Mouse (Mus musculus): ENCODE measurements around the gene Zbtb11. TPM values are rescaled to one million over a fixed set of nuclear protein-coding genes. Genes with fewer than 3 reads are reported as not detected.
"Not testable (repeated sequence)": the region's sequence is repeated elsewhere in the genome, so short reads cannot be mapped to it uniquely, and the experiment has no call there.

The Zbtb11 gene
- 21.1 and 24.5 TPM in 2 replicates for total RNA-seq (2015; ENCODE audit: low replicate concordance)
- total RNA-seq (2017; ENCODE audit: low replicate concordance), result 33.2 and 35.2 TPM in 2 replicates

DNA sequence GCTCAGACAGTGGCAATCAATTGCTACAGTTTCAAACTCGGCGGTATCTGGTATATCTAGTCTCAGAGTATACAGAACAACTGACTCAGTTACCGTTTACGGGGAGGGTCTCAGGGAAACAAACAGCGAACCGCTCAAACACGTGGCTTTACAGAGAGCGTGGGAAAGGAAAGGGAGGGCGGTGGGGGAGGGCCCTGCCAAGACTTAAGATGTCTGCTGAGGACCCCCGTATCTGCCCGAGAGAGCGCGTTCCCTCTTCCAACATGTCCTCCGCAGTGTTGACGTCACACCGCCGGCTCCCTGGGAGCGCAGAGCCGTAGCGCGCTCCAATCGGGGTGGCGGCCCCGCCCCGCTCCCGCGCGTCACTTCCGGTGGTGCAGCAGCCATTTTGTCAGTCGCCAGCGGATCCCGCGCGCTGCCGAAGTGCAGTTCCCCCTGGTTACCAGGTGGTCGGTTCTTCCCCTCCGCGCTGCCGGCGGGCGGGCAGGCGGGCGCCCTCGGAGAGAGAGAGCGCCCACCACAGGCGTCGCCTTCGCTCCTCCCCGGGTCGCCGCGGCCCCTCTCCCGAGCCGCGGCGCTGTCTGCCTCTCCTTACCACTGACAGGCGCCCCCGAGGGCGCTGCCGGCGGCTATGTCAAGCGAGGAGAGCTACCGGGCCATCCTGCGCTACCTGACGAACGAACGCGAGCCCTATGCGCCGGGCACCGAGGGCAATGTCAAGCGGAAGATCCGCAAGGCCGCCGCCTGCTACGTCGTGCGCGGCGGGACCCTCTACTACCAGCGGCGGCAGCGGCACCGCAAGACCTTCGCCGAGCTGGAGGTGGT is at the start of gene Zbtb11:
Zbtb11 (plus strand) TSS at position 453 of the 825 bp plus-strand sequence.
- ATAC-seq (replicated peaks; ENCODE audit: low FRiP score, poor library complexity, severe bottlenecking), result peak; percentile 91

DNA sequence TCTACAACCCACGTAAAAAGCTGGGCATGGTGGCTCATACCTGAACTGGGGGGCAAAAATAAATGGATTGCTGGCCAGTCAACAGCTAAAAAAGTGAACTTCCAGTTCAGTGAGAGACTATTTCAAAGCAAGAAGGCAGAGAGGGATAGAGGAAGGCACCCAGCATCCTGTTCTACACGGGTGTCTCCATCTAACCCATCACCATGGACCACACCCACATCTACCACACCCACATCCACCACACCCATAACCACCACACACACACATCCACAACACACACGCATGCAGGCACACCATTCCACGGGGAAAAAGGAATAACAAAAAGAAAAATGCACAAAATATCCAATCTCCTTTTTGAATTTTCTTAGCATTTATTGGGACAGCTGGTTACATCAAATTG is 49.7 kb upstream of the Zbtb11 start:
- peak; percentile 86 for ATAC-seq (replicated peaks; ENCODE audit: low FRiP score, poor library complexity, severe bottlenecking)

DNA sequence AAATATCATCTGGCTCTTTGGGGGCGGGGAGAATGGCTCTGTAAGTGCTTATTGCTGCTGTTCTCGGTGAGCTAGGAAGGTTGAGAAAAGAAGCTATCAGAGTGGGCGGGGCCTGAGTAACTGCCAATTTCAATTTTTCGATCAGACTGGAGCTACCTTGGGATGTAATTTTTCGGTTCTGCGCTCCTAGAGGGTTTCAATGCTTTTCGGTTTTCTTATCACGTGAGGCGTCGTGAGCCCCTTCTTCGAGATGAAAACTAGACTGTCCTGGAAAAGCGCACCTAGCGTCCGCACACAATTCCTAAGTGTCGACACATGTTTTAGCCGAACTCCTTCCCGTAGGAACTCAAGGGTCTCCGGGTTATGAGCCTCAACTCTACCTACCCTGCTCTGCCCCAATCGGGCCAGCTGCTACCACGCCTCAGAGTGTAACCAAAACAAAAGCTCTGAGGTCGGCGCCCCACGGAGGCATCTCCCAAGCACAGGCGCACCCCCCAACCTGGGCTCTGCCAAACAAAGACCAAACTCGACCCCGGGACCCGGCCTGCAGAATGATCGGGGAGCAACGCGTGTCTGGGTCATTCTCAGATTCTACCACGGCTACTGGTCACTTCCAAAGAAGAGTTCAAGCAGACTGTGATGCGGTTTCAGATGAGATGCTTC is 39.9 kb upstream of the Zbtb11 start:
- ATAC-seq (replicated peaks; ENCODE audit: low FRiP score, poor library complexity, severe bottlenecking), result peak; percentile 69

DNA sequence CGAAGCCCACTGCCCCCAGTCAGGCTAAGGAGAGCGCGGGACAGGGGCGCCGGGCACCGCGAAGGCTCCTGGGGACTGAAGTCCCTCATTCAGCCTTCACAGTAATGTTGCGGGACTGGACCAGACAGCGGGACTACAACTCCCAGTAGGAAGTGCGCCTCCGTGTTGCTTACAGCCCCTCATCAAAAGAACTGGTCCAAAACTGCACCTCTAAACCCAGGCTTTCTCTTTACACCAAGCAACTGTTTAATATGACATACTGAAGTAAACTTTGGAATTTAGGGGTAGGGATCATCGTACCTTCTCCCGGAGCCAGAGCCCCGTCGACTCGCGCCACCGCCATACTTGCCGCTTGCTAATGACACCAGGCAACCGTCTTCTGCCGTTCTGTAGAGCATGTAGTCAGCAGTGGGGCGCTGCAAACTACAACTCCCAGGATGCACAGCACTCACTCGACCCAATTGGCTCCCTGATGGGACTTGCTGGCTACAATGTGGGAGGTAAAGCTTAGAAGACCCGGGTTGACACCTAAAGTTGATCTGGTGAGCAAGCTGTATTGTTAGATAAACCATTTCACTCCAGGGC is 39.1 kb upstream of the Zbtb11 start, which contains the start of gene Cep97:
Cep97 (minus strand) TSS at position 403 of the 585 bp plus-strand sequence.
- ATAC-seq (replicated peaks; ENCODE audit: low FRiP score, poor library complexity, severe bottlenecking), result peak; percentile 97

DNA sequence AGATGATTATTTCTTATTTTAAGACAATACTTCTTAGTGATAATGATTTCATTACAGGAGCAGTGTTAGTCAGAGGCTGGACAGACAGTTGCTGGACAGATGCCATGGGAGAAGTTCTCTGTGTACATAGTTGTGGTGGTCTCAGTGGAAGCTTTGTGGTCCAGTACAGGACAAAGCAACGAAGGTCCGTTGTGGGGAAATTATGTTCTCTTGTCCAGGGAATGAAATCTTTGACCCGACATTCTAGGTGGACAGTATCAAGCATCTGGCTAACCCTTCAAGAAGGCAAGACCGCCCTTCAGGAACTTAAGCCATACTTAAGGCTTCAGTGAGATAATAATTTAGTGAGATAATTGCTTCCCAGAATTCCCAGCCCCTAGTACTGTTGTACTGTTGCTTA is 34.9 kb upstream of the Zbtb11 start:
- ATAC-seq (replicated peaks; ENCODE audit: low FRiP score, poor library complexity, severe bottlenecking), result no peak

DNA sequence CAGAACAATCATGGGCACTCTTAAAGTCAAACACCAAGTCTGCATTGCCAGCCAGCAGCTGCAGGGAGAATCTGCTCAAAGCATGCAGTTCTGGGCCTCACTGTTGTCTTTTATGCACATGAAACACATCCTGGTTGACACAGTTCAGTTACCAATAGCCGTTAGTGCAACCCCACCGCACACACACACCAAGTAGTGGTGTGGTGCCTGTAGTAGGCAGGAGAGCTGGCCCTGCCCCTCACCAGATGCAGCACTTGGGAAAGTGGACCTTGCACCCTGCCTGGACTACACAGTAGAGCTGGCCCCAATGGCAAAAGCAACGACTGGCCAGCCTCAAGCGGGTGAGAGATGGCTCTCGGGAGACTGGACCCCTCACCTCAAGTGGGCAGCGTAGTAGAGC is 34.0 kb upstream of the Zbtb11 start:
- no peak for ATAC-seq (replicated peaks; ENCODE audit: low FRiP score, poor library complexity, severe bottlenecking)

DNA sequence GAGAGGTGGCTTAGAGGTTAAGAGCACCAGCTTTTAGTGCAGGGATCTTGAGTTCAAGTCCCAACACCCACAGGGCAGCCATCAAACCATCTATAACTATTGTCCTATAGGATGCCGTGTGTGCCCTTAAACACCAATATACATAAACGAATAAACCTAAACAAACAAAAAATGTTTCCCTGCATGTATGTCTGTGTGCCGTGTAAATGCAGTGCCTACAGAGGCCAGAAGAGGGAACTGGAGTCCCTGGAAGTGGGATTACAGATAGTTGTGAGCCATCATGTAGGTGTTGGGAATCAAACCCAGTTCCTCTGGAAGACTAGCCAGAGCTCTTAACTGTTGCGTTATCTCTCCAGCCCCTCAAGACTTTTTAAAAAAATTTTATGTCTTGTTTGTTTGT is 32.9 kb upstream of the Zbtb11 start:
- no peak for ATAC-seq (replicated peaks; ENCODE audit: low FRiP score, poor library complexity, severe bottlenecking)

DNA sequence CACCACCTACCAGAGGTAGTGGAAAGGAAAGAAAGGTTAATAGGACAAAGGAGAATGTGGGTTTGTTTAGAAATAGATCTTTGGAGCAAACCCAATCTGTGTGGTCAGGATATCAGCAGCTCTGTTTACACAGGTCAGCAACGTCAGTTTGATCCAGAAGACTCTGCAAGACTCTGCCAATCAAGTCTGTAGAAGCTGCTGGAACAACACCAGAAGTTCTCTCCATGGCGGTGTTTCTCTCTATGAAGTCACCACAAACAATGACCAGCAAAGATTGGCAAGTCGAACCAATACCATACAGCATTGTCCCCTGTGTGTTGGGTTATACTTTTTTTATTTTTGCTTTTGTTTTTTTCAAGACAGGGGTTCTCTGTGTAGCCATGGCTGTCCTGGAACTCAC is 26.4 kb upstream of the Zbtb11 start:
- ATAC-seq (replicated peaks; ENCODE audit: low FRiP score, poor library complexity, severe bottlenecking), result no peak

DNA sequence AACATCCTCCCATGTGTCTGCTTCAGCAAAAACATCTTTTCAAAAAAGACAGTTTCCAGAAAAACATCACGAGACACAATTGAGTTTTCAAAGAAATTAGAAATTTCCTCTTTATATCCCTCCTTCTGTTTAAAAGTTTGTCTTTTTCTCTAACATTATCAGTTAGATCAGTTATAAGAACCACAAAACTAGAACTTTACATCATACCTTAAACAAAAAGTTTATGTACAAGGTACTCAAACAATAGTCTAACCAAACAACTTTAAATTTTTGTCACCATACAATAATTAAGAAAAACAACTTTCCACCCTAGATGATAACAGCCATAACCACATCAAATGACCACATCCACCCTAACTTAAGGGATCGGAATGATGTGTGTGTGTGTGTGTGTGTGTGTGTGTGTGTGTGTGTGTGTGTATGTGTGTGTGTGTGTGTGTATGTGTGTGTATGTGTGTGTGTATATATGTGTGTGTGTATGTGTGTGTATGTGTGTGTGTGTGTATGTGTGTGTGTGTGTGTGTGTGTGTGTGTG is 25.7 kb upstream of the Zbtb11 start:
- ATAC-seq (replicated peaks; ENCODE audit: low FRiP score, poor library complexity, severe bottlenecking), result not testable (repeated sequence)

DNA sequence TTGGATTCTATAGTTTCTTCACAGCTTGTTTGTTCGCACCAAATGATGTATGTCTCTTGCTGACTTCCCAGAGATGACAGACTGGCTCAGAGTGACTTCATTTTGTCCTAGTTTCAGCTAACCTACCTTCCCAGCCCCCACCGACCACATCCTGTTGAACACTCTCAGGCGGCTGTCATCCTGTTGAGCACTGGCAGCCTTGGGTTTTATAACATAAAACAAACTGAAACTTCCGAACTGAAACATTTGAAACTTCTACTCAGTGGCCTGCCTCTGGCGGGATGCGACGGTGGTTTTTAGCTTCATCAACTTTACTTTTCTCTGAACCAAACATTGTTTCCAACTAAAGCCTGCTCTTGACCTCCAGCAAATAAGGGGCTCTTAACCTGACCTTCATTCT is 24.7 kb upstream of the Zbtb11 start:
- ATAC-seq (replicated peaks; ENCODE audit: low FRiP score, poor library complexity, severe bottlenecking), result no peak

DNA sequence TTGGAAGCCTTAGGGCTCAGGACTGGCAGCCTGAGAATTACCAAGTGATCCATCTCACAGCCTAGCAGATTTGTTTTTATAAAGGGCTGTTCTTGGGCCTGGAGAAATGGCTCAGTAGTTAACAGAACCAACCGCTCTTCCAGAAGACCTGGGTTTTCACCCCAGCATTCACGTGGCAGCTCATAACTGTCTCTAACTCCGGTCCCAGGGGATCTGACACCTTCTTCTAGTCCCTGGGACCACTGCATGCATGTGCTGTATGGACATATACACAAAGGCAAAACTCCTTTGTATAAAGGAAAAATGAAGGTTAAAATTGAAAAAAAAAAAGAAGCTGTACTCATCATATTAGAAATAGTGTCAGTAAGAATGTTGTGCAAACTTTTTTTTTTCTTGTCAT is 23.2 kb upstream of the Zbtb11 start:
- ATAC-seq (replicated peaks; ENCODE audit: low FRiP score, poor library complexity, severe bottlenecking), result no peak

DNA sequence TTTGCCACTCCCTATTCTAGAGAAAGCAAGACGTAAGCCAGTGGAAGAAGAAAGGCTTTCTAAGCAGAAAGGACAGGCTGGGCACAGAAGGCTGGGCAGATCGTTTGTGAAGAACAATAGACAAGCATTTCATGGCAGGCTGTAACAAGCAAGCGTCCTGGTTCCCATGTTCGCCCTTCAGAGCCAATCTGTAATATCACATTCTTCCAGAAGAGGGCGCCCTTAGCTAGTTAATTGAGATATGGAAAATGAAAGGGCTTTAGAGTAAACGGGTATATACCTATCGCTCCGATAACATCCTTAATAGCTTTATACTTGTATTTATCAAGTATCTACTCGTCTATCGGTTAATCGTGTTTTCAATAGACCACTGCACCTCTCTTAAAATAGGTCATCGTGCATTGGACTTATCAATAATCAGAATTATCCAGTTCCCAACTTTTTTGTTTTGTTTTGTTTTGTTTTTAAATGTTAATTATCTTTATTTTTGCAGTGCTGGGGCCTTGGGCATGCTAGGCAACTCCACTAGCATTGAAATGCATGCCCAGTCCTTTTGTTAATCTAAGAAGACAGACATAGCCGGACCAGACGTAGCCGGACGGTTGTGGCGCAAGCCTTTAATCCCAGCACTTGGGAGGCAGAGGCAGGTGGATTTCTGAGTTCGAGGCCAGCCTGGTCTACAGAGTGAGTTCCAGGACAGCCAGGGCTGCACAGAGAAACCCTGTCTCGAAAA is 22.6 kb upstream of the Zbtb11 start:
- peak; percentile 98 for ATAC-seq (replicated peaks; ENCODE audit: low FRiP score, poor library complexity, severe bottlenecking)

DNA sequence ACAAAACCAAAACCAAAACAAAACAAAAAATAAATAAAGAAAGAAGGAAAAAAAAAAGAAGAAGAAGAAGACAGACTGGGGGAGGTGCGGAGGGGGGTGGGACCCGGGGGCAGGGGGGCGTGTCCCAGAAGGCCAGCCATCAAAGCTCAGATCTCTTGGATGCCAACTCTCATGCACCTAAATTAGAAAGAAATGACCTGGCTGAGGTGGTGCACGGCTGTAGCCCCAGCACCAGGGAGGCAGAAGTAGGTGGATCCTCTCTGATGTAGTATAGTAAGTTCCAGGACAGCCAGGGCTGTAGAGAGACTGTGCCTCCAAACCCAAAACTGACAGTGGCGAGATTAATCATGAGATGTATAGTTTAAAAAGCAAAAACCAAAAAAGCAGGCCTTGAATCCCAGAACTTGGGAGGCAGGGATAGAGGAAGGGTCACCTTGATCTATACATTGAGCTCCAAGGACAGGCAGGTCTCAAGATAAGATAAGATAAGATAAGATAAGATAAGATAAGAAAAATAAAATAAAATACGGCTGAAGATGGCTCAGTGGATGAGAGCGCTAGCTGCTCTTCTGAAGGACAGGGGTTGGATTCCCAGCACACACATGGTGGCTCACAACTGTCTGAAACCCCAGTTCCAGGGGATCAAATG is 21.9 kb upstream of the Zbtb11 start:
- no peak for ATAC-seq (replicated peaks; ENCODE audit: low FRiP score, poor library complexity, severe bottlenecking)

DNA sequence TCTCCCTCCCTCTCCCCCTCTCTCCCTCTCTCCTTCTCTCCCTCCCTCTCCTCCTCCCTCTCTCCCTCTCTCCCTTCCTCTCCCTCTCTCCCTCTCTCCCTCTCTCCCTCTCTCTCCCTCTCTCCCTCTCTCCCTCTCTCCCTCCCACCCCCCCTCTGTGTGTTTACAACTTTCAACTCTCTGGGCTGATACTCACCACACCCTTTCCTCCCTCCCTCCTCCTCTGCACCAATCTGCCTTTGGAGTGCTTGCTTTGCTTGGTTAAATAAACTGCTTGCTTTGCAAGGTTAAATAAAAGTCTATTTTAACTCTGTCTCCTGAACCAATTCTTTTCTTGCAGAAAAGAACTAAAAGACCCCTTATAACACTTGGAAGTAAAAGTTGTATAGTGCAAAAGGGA is 20.9 kb upstream of the Zbtb11 start:
- peak; percentile 62; the same call in 1 of the 2 replicates for ATAC-seq (replicated peaks; ENCODE audit: low FRiP score, poor library complexity, severe bottlenecking)

DNA sequence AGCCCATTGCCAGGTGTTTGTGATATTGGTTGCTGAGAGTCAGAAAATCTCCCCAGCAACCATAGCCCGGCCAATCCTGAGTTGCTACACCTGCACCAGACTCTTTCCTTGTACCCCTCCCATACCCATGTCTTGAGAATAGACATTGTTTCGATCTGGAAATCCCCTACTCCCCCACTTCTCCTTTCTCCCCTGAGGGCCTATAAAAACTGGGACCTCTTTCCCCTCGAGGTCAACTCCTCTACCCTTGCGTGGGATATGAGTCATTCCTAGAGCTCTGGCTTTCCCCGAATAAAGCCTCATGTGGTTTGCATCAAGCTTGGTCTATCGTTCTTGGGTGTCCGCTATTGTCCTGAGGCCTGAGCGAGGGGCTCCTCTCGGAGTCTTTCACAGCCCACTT is 19.5 kb upstream of the Zbtb11 start:
- not testable (repeated sequence) for ATAC-seq (replicated peaks; ENCODE audit: low FRiP score, poor library complexity, severe bottlenecking)

DNA sequence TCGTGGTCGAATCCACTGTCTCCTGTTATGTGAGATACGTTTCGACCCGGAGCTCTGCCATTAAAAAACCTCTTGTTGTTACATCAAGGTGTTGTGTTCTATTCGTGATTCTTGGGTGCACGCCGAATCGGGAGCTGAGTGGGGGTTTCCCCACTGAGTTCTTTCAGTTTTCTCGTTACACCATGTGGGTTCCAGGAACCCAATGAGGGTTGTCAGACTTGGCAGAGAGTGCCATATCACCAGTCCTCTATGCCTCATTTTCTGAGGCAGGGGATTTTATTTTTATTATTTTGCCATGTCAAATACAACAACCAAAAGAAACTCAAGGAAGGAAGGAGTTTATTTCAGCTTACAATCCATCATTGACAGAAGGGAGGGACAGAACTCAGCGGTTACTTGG is 10.6 kb upstream of the Zbtb11 start:
- not testable (repeated sequence) for ATAC-seq (replicated peaks; ENCODE audit: low FRiP score, poor library complexity, severe bottlenecking)

DNA sequence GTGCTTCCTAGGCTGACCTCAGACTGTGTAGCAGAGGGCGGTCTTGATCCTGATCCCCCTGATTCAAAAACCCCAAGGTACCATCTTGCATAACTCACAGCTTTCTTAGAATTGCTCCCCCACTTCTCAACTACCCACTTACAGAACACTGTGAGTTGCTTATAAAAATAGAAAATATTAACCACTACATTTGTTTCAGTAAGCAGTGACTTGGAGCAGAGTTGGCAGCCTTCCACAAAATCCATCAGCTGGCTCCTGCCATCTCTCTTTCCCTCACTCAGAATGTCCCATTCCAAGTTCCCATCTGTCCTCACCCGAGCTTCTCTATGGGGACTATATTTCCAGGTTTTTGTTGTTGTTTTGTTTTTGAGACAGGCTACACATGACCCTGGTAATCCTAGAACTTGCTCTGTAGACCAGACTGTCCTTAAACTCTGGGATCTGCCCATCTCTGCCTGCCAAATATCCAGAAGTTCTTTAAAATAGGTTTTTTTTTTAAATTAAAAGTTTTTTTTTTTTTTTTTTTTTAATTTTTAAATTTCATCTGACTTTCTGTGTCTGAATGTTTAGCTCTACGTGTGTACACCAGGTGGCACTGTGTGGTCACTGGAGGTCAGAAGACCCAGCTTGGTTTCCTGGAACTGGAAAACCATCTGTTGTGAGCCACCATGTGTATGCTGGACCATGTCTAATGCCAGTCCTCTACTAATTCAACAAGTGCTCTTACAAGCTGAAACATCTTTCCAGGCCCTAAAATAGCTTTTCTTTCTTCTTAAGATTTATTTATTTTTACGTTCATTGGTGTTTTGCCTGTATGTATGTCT is 9.3 kb upstream of the Zbtb11 start:
- 0 out of 2 replicates have a peak, but pooled peaks have one; percentile 51 for ATAC-seq (replicated peaks; ENCODE audit: low FRiP score, poor library complexity, severe bottlenecking)

DNA sequence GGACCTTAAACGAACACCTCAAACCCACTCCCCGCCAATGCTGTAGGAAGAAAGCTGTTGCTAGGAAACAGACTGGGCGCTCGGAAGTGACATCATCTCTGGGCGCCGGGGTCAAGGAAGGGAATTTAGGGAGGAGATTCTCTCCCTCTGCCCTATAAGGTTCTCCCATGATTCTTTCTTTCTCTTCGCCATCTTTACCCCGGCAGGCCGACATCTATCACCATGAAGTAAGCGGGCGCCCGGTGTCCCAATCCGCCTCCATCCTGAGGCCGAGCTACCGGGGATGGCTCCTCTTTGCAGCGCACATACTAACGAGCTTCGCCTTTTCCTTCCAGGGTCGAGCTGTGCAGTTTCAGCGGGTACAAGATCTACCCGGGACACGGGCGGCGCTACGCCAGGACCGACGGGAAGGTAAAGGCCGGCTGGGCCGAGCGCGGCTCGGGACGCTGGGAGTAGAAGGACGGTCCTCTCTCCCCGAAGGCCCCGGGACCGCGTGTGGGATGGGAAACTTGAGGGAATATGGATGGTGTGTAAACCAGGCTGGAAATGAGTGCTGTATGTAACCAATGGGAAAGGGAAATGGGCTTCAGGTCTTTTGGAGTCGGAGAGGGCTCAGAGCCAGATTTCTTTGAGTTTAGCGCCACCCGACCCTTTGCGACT is 7.3 kb upstream of the Zbtb11 start, which contains the start of gene Rpl24:
Rpl24 (plus strand) TSS at position 64 of the 660 bp plus-strand sequence.
- ATAC-seq (replicated peaks; ENCODE audit: low FRiP score, poor library complexity, severe bottlenecking), result peak; percentile 93

All from erythroblast, adult 5-6 weeks (primary cell).